Mouse (Mus musculus): ENCODE data around the gene Ggta1. TPM values are rescaled to one million over a fixed set of nuclear protein-coding genes. Genes with fewer than 3 reads are reported as not detected.

Ggta1 gene
- polyA plus RNA-seq, 1 experiment from 2014 or later, result 30.4 TPM

DNA sequence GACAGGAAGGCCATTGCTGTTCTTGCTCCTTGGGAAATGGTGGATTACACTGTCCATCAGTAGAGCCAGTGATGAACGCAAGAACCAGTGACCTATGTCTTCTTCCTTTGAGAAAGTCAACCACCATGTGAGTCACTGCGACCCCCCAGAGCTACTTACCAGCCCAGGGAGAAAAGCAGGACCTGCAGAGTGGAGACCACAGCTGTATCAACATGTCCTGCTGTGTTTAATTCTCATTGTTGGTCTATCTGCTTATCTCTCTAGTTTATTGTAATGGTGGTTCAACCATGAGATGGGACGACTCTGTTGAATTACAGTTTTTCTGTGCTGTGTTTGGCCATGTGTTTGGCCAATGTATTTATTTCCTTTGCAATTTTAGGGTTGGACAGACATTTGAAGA, 21.1 kb upstream of the Ggta1 start:
- H3K27ac ChIP-seq, result no peak overlapping the region
- H3K36me3 ChIP-seq, result no peaks in the 10 kb centered on the region
- peak; percentile 9 for DNase-seq (ENCODE audit: low spot score)
- H3K4me3 ChIP-seq, result no peak overlapping the region
- 84% methylated on average over 3 of the region's 3 CpGs for WGBS
- no peaks in the 10 kb centered on the region for H3K27me3 ChIP-seq (ENCODE audit: insufficient read depth, poor library complexity, severe bottlenecking)
- no peaks in the 10 kb centered on the region for H3K9me3 ChIP-seq
- H3K4me1 ChIP-seq, result peaks cover 49% of the 10 kb centered on the region

GRCm38 (mm10) chr2:35483402-35483801, 20.4 kb upstream of the Ggta1 start:
- DNase-seq (ENCODE audit: low spot score), result no peak
- 87% methylated on average over 9 of the region's 9 CpGs for WGBS
- no peaks in the 10 kb centered on the region for H3K9me3 ChIP-seq
- no peaks in the 10 kb centered on the region for H3K36me3 ChIP-seq
- no peak overlapping the region for H3K27ac ChIP-seq
- no peaks in the 10 kb centered on the region for H3K27me3 ChIP-seq (ENCODE audit: insufficient read depth, poor library complexity, severe bottlenecking)
- H3K4me3 ChIP-seq, result no peak overlapping the region
- peaks cover 53% of the 10 kb centered on the region for H3K4me1 ChIP-seq

GRCm38 (mm10) chr2:35481322-35481990, 18.4 kb upstream of the Ggta1 start:
- Histone ChIP-seq H3K4me1 (peaks cover 45% of the 10 kb centered on the region), H3K4me3 (no peak overlapping the region), H3K27ac (no peak overlapping the region), H3K27me3 (ENCODE audit: insufficient read depth, poor library complexity, severe bottlenecking) (no peaks in the 10 kb centered on the region), H3K36me3 (no peaks in the 10 kb centered on the region), H3K9me3 (no peaks in the 10 kb centered on the region)
- 86% methylated on average over 7 of the region's 7 CpGs for WGBS
- peak; percentile 41 for DNase-seq (ENCODE audit: low spot score)

DNA sequence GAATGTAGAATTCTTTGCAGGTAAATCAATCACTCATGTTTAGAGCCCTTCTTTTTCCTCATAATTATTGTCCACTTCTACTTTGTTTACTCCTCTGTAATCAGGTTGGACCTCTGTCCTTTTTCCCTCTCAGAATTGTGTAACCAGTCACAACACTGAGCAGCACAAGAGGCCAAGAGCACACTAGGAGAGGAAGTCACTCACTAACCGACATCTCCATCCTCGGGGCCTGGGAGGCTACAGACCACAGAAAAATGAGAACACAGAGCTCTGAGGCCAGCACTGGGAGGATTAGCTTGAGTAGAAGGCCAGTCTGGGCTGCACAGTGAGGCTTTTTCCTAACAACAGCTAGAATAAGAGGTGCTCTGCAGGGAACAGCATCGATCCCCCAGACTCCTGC, 17.0 kb upstream of the Ggta1 start:
- 65% methylated on average over 3 of the region's 3 CpGs for WGBS
- Histone ChIP-seq H3K27ac (peak overlapping the region; percentile 71; the same call in 1 of the 2 replicates), H3K27me3 (ENCODE audit: insufficient read depth, poor library complexity, severe bottlenecking) (no peaks in the 10 kb centered on the region), H3K36me3 (no peaks in the 10 kb centered on the region), H3K9me3 (no peaks in the 10 kb centered on the region), H3K4me3 (no peak overlapping the region), H3K4me1 (peaks cover 35% of the 10 kb centered on the region)
- DNase-seq (ENCODE audit: low spot score), result peak; percentile 69

DNA sequence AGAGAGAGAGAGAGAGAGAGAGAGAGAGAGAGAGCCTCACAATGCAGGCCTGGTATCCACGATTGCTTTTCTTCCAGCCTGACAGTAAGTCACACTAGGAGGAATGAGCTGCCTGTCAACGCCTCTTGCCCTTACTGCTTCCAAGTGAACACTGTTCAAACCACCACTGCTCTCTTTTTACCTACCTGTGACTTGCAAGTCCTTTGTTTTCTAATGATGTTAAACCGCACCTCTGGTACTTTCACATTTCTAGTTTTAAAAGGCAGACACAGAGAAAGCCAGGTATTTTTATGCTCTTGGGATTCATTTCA, 15.7 kb upstream of the Ggta1 start:
- peak overlapping the region; percentile 72; the same call in 1 of the 2 replicates for H3K27ac ChIP-seq
- 37% methylated on average over 3 of the region's 3 CpGs for WGBS
- no peak overlapping the region for H3K4me3 ChIP-seq
- H3K27me3 ChIP-seq (ENCODE audit: insufficient read depth, poor library complexity, severe bottlenecking), result no peaks in the 10 kb centered on the region
- peaks cover 35% of the 10 kb centered on the region for H3K4me1 ChIP-seq
- H3K36me3 ChIP-seq, result no peaks in the 10 kb centered on the region
- H3K9me3 ChIP-seq, result no peaks in the 10 kb centered on the region
- peak; percentile 74 for DNase-seq (ENCODE audit: low spot score)

DNA sequence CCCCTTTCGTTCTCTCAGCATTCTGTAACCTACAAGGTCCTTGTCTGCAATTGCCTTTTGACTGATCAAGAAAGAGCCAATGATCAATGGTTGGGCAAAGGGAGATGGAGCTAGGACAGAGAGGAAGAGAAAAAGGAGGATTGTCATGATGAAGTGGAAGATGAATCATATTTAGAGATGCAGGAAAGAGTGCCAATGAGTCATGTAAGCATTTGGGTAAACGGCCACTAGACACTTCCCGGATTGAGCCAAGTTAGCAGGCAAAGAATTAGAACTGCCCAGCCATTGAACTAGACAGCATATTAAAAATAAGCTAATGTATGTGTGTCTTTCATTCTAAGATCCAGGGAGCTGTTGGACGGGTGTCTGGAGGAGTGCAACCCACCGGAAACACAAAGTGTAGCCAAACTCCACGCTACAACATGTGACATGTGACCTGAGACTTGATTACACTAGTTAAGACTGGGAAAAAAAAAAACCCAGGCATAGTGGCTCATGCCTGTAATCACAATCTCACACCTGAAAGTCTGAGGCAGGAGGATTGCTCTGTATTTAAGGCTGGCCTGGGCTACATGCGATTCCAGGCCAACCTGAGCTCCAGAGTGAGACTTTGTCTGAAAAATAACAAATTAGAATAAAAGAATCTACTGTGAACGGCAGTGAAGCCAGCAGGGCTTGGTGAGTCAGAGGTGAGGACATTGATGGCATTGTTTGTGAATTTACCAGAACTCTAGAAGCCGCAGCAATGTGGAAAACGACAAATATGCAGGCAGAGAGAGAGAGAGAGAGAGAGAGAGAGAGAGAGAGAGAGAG, 15.2 kb upstream of the Ggta1 start:
- Histone ChIP-seq H3K36me3 (no peaks in the 10 kb centered on the region), H3K9me3 (no peaks in the 10 kb centered on the region), H3K4me3 (no peak overlapping the region), H3K4me1 (peaks cover 35% of the 10 kb centered on the region), H3K27ac (peak overlapping the region; percentile 72; the same call in 1 of the 2 replicates), H3K27me3 (ENCODE audit: insufficient read depth, poor library complexity, severe bottlenecking) (no peaks in the 10 kb centered on the region)
- peak; percentile 30 for DNase-seq (ENCODE audit: low spot score)
- 68% methylated on average over 10 of the region's 10 CpGs for WGBS

GRCm38 (mm10) chr2:35477321-35477720, 14.3 kb upstream of the Ggta1 start:
- no peak overlapping the region for H3K4me3 ChIP-seq
- peaks cover 35% of the 10 kb centered on the region for H3K4me1 ChIP-seq
- H3K27ac ChIP-seq, result no peak overlapping the region
- H3K9me3 ChIP-seq, result no peaks in the 10 kb centered on the region
- WGBS, result 92% methylated on average over 6 of the region's 6 CpGs
- no peaks in the 10 kb centered on the region for H3K27me3 ChIP-seq (ENCODE audit: insufficient read depth, poor library complexity, severe bottlenecking)
- DNase-seq (ENCODE audit: low spot score), result peak; percentile 54
- H3K36me3 ChIP-seq, result no peaks in the 10 kb centered on the region

DNA sequence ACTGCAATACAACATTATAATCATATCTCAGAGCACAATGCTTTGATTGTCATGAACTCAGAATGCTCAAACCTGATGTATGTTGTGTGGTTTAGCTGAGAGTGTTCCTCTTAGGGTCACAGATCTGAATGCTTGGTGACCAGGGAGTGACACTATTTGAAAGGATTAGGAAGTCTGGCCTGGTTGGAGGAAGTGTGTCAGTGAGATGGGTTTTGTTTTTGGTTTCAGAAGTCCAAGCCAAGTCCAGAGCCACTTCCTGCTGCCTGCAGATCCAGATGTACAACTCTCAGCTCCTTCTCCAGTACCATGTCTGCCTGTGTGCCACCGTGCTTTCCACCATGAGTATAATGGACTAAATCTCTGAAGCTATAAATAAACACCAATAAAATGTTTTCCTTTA, 11.9 kb upstream of the Ggta1 start:
- no peaks in the 10 kb centered on the region for H3K9me3 ChIP-seq
- no peak overlapping the region for H3K27ac ChIP-seq
- WGBS, result 84% methylated on average over 1 of the region's 1 CpGs

DNA sequence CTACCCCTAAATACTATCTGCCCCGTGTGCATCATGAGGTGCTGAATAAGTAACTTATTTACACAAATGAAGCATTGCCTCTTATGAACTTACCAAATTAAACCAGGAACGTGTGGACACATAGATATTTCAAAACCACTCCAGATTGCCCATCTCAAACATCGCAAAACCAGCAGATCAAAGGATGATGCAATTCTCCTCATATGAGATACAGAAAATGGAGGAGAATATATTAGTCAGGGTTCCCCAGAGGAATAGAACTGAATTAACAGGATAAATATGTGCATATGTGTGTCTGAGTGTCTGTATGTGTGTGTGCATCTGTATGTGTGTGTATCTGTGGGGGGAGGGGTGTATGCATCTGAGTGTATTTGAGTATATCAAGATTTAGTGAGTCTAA, 6.2 kb upstream of the Ggta1 start:
- Histone ChIP-seq H3K4me3 (no peak overlapping the region), H3K27me3 (ENCODE audit: insufficient read depth, poor library complexity, severe bottlenecking) (no peaks in the 10 kb centered on the region), H3K36me3 (no peaks in the 10 kb centered on the region), H3K4me1 (peaks cover 3% of the 10 kb centered on the region), H3K27ac (no peak overlapping the region), H3K9me3 (no peaks in the 10 kb centered on the region)
- no peak for DNase-seq (ENCODE audit: low spot score)
- 77% methylated on average over 3 of the region's 3 CpGs for WGBS

More for the DNA sequence above, 11.9 kb upstream of the Ggta1 start:
- no peaks in the 10 kb centered on the region for H3K36me3 ChIP-seq
- H3K4me1 ChIP-seq, result peaks cover 19% of the 10 kb centered on the region; the same call in 1 of the 2 replicates
- peak; percentile 33 for DNase-seq (ENCODE audit: low spot score)
- no peak overlapping the region for H3K4me3 ChIP-seq
- no peaks in the 10 kb centered on the region for H3K27me3 ChIP-seq (ENCODE audit: insufficient read depth, poor library complexity, severe bottlenecking)

- Histone ChIP-seq H3K27ac (no peak overlapping the region; the same call in 1 of the 2 replicates), H3K27me3 (ENCODE audit: insufficient read depth, poor library complexity, severe bottlenecking) (no peaks in the 10 kb centered on the region), H3K4me1 (peaks cover 13% of the 10 kb centered on the region), H3K9me3 (no peaks in the 10 kb centered on the region), H3K36me3 (no peaks in the 10 kb centered on the region), H3K4me3 (no peak overlapping the region)
- WGBS, result 66% methylated on average over 2 of the region's 2 CpGs
- peak; percentile 53 for DNase-seq (ENCODE audit: low spot score)
Observed at GRCm38 (mm10) chr2:35468276-35468675, 5.2 kb upstream of the Ggta1 start.

GRCm38 (mm10) chr2:35467855-35468254, 4.8 kb upstream of the Ggta1 start:
- Histone ChIP-seq H3K9me3 (no peaks in the 10 kb centered on the region), H3K27me3 (ENCODE audit: insufficient read depth, poor library complexity, severe bottlenecking) (no peaks in the 10 kb centered on the region), H3K27ac (no peak overlapping the region), H3K4me3 (no peak overlapping the region), H3K36me3 (no peaks in the 10 kb centered on the region), H3K4me1 (peaks cover 17% of the 10 kb centered on the region)
- 62% methylated on average over 3 of the region's 3 CpGs for WGBS
- peak; percentile 27 for DNase-seq (ENCODE audit: low spot score)

- no peak overlapping the region for H3K27ac ChIP-seq
- DNase-seq (ENCODE audit: low spot score), result peak; percentile 45
- H3K36me3 ChIP-seq, result no peaks in the 10 kb centered on the region
- no peaks in the 10 kb centered on the region for H3K27me3 ChIP-seq (ENCODE audit: insufficient read depth, poor library complexity, severe bottlenecking)
- no peak overlapping the region for H3K4me3 ChIP-seq
- no peaks in the 10 kb centered on the region for H3K9me3 ChIP-seq
- H3K4me1 ChIP-seq, result peaks cover 29% of the 10 kb centered on the region
Observed at GRCm38 (mm10) chr2:35465677-35466076, 2.6 kb upstream of the Ggta1 start.

DNA sequence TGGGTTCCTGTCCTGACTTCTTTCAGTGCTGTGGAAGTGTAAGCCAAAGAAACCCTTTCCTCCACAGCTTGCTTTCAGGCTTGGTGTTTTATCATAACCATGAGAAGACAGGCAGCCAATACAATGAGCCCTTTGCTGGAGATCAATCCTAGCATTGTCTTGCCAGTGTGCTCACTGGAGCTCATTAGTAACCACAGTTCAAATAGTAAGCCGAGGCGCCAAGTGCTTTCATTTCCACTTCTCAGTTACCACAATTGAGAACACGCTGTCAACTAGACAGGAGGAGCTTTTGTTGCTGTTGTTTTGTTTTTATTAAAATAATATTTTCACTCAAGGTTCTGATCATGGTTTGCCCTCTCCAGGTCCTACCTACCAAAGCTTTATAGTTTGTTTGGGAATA, 1.5 kb upstream of the Ggta1 start:
- Histone ChIP-seq H3K9me3 (no peaks in the 10 kb centered on the region), H3K36me3 (no peaks in the 10 kb centered on the region), H3K27me3 (ENCODE audit: insufficient read depth, poor library complexity, severe bottlenecking) (no peaks in the 10 kb centered on the region), H3K4me3 (no peak overlapping the region), H3K27ac (peak overlapping the region; percentile 86; the same call in 1 of the 2 replicates), H3K4me1 (peaks cover 35% of the 10 kb centered on the region)
- no peak for DNase-seq (ENCODE audit: low spot score)
- WGBS, result 88% methylated on average over 3 of the region's 3 CpGs

All from heart, embryonic 10.5 days (tissue).